Mouse (Mus musculus) brain, adult 2 months (tissue): ENCODE measurements around the gene Ywhae.
A peak's percentile ranks its signal among the peaks of the same experiment; 100 is the strongest.
"Not testable (repeated sequence)": the region's sequence is repeated elsewhere in the genome, so short reads cannot be mapped to it uniquely, and the experiment has no call there.

Source experiments
- DNase-seq: peaks from one replicate; pipeline ENCODE4 v3.0.0; 2011; ENCODE audit warnings: low read depth, low spot score

Gene Ywhae

GRCm38 (mm10) chr11:75732434-75733226 lies at the start of gene Ywhae:
Gene Ywhae (plus strand): TSS chr11:75732869.
- DNase-seq, result peak; percentile 96

GRCm38 (mm10) chr11:75684462-75684861 lies 48.2 kb upstream of the Ywhae start:
- DNase-seq, result no peak

- DNase-seq, result no peak
Measured at GRCm38 (mm10) chr11:75684956-75685355, 47.7 kb upstream of the Ywhae start.

GRCm38 (mm10) chr11:75687343-75687993 lies 45.2 kb upstream of the Ywhae start:
- no peak for DNase-seq

GRCm38 (mm10) chr11:75688132-75688531 lies 44.5 kb upstream of the Ywhae start:
- DNase-seq, result no peak

GRCm38 (mm10) chr11:75689977-75690376 lies 42.7 kb upstream of the Ywhae start:
- no peak for DNase-seq

- no peak for DNase-seq
Measured at GRCm38 (mm10) chr11:75691047-75691446, 41.6 kb upstream of the Ywhae start.

GRCm38 (mm10) chr11:75693570-75693969 lies 39.1 kb upstream of the Ywhae start:
- DNase-seq, result no peak

- not testable (repeated sequence) for DNase-seq
Measured at GRCm38 (mm10) chr11:75697464-75697863, 35.2 kb upstream of the Ywhae start.

GRCm38 (mm10) chr11:75700557-75700956 lies 32.1 kb upstream of the Ywhae start:
- DNase-seq, result no peak

GRCm38 (mm10) chr11:75702761-75703160 lies 29.9 kb upstream of the Ywhae start:
- no peak for DNase-seq

GRCm38 (mm10) chr11:75703748-75704147 lies 28.9 kb upstream of the Ywhae start:
- peak; percentile 40 for DNase-seq

- DNase-seq, result no peak
Measured at GRCm38 (mm10) chr11:75713949-75714348, 18.7 kb upstream of the Ywhae start.

- peak; percentile 20 for DNase-seq
Measured at GRCm38 (mm10) chr11:75715556-75715955, 17.1 kb upstream of the Ywhae start.

GRCm38 (mm10) chr11:75716661-75717325 lies 15.9 kb upstream of the Ywhae start:
- DNase-seq, result no peak

- peak; percentile 39 for DNase-seq
Measured at GRCm38 (mm10) chr11:75722339-75722738, 10.3 kb upstream of the Ywhae start.

- DNase-seq, result no peak
Measured at GRCm38 (mm10) chr11:75727168-75727567, 5.5 kb upstream of the Ywhae start.

GRCm38 (mm10) chr11:75727659-75728058 lies 5.0 kb upstream of the Ywhae start:
- not testable (repeated sequence) for DNase-seq

- peak; percentile 61 for DNase-seq
Measured at GRCm38 (mm10) chr11:75733227-75733940, 715 bp downstream of the Ywhae start.

- no peak for DNase-seq
Measured at GRCm38 (mm10) chr11:75735462-75736252, 3.0 kb downstream of the Ywhae start.

- no peak for DNase-seq
Measured at GRCm38 (mm10) chr11:75736978-75737377, 4.3 kb downstream of the Ywhae start.
